Mouse (Mus musculus): ENCODE measurements around the gene Rasl11b.

DNA sequence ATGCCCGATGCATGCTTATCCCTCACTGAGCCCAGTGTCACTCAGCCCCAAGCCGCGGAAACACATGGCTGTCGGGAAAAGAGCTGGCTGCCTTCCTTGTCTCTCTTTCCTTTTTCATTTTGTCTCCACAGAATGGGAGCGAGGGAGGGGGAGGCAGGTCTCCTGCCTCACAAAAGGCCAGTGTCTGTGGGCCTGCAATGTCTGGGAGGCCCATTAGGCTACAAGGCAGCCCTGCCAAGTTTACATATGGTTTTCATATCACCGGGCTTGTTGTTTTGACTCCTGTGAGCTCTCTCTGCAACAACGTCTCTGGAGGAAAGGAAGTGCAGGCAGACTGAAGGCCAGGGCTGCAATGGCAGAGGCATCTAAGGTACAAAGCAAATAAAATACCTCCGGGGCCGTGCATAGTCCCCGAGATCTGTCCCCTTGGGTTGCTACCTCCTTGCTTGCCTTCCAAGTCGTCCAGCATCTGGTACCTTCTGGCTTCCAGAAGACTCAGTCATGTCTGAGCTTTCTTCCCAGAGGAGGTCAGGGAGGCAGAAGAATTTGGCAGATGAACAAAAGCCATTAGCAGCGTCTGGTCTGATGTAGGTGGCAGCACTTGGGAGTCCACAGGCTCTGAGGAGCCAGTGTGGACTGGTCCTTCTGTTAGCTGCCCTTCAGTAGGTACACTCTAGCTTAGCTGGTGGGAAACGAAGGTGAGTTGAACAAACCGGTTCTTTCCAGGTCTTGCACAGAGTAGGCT, 19.4 kb upstream of the Rasl11b start:
- TF ChIP-seq CTCF (conservative IDR thresholded peaks at IDR 0.05; ENCODE audit: low read length), result no peak
- no peak for TF ChIP-seq NANOG (IDR thresholded peaks at IDR 0.05; ENCODE audit: borderline replicate concordance, low read length)
- no peak for TF ChIP-seq POU5F1 (IDR thresholded peaks at IDR 0.05; ENCODE audit: borderline replicate concordance, low read length)

Measured in E14TG2a.4 (cell line).